Mouse (Mus musculus) frontal cortex, postnatal 36 days (tissue): ENCODE results near the gene Klhdc8a.
"Not testable (repeated sequence)": the region's sequence is repeated elsewhere in the genome, so short reads cannot be mapped to it uniquely, and the experiment has no call there.

Experiments used
- DNase-seq, 2 experiments: peaks; one replicate each; pipeline ENCODE4 v3.0.0; 2022; ENCODE audit warnings: low spot score in 2 of 2

Gene Klhdc8a

DNA sequence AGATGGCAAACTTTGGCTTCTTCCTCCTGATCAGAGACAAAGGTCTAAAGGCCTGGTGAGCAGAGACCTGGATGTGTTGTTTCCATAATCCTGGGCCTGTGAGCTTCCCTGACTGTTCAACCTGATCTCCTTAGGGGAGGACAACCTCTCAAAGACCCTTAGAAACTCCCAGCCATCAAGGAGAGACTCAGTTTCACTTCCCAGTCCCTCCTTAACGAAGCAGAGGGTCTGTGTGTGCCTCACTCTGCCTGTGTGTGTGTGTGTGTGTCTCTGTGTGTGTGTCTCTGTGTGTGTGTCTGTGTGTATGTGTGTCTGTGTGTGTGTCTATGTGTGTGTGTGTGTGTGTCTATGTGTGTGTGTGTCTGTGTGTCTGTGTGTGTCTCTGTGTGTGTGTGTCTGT is 45.2 kb downstream of the Klhdc8a start:
- no peak for DNase-seq

DNA sequence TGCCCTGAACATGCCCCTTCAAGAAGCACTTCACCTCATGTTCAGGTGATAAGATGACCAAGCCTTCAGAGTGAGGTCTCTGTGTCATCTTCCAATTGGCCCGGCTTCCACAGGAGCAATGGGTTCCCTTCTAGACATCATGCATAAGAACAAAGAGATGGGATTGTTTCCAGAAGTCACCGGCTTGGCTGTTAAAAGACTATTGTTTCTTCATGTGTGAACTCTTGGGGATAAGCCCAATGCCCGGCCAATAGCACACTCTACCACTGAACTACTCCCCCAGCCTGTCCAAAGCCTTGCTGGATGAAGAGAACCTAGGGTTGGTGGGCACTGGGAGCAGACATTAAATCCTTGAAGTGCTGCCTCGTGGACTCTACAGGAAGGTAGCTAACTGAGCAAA is 47.1 kb downstream of the Klhdc8a start:
- no peak for DNase-seq

DNA sequence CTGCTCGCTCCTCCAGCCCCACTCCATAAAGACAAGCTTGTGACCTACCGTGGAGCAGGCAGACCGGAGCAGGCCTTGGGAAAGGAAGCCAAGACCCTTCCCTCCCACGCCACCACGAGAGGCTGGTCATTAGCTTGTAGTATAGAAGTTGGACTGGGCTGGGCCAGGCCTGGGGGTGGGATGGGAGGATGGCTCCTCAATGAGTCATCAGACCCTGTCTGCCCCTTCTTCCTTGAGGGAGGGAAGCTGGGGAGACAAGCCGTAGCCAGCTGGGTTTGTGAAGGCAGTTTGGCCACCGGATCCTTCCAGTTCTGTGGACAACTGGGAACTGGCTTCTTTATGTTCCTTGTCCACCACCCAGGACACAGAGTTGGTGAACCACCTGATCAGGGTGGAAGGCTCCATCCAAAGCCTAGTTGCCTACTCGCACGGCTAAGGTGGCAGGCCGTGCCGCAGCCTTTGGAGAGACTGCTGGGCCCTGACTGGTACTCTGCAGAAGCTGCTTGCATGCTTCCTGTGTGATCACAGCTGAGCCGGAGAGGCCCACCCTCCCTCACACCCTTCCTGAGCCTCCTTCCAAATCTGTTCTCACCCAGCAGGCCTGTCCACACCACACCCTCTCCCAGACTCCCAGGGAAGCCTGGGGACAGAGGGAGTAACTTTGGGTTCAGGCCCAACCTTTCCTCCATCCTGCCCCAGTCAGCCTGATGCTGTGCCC is 47.9 kb downstream of the Klhdc8a start:
- no peak for DNase-seq

DNA sequence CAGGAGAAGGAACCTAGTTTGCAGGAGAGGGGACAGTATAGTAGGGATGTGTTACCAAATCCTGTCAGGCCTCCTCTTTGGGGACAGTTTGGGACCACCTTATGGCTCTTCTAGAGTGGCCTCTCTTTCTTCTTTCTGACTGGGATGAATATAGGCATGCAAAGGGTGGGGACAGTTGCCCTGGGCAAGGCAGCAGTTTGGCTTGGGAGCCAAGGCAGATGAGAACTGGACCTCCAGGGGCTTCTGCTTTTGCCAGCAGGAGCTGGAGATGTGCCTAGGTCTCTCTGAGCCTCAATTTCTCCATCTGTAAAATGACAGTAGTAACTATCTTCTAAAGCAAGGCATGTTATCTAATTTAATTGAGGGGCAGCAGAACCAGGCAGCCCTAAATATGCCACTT is 48.5 kb downstream of the Klhdc8a start:
- DNase-seq: no peak

DNA sequence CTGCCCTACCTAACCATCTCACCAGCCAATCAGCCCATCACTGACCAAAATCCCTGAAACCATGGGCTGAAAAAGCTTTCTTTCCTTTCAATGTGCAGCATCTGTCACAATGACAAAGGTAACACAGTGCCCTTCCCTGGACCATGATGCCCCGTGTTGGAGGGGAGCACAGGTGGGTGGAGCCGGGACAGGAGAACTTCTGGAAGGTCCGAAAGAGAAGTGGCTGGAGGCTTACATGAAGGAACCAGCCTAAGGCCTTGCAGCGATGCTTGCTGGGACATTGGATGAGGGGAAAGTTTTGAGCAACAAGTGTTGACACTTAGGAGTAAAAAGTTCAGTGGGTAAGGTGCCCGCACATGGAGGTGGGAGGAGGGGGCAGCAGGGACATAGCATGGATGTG is 50.0 kb downstream of the Klhdc8a start:
- no peak for DNase-seq

DNA sequence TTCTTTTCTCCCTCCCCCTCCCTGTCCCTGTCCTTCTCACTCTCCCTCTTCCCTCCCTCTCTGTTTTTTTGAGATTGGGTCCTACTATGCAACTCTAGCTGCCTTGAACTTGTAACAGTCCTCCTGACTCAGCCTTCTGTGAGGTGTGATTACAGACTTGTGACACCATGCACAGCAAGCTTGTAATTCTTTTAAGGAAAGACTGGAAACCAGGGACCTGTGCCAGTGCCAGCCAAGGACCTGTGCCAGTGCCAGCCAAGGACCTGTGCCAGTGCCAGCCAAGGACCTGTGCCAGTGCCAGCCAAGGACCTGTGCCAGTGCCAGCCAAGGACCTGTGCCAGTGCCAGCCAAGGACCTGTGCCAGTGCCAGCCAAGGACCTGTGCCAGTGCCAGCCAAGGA is 50.6 kb downstream of the Klhdc8a start:
- DNase-seq: not testable (repeated sequence)

DNA sequence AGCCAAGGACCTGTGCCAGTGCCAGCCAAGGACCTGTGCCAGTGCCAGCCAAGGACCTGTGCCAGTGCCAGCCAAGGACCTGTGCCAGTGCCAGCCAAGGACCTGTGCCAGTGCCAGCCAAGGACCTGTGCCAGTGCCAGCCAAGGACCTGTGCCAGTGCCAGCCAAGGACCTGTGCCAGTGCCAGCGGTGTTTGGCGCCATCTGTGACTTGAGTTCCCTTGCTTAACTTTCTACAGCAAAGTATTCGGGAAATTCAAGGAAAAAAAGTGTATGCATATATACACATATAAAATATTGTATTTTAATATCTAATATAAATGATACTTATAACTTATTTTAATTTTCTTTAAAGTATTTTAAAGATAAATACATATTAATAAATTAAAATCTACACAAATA is 51.2 kb downstream of the Klhdc8a start:
- not testable (repeated sequence) for DNase-seq

DNA sequence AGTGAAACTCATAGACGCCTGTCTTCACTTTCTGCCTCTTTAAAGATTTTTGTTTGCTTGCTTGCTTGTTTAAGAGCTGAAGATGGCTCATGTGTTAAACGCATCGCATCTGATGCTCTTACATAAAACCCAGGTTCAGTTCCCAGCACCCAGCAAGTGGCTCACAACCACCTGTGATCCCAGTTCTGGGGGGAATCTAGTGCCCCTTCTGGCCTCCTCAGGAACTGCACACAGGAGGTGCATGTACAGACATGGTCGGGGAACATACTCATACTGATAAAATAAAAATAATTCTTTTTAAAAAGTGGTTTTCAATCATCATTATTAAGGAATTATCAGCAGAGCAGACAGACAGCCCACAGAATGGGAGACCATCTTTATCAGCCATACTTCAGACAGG is 52.6 kb downstream of the Klhdc8a start:
- no peak for DNase-seq

DNA sequence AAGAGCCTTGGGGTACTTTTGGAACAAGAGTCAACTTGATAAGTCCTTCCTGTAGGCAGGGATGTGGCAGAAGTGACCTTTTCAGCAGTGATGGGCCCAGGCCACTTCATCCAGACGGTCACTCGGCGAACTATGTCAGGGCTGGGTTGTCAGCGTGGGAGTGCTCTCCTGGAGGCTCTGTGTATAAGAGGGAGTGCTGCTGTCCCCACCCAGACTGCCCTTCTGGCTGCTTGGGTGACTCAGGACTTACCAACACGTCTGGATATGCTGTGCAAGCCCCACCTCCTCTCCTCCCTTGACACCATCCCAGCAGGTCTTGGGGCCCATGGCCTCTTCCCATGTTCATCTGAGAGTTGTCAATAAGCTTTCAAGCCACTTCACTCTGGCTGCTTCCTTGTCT is 55.0 kb downstream of the Klhdc8a start:
- DNase-seq: no peak

DNA sequence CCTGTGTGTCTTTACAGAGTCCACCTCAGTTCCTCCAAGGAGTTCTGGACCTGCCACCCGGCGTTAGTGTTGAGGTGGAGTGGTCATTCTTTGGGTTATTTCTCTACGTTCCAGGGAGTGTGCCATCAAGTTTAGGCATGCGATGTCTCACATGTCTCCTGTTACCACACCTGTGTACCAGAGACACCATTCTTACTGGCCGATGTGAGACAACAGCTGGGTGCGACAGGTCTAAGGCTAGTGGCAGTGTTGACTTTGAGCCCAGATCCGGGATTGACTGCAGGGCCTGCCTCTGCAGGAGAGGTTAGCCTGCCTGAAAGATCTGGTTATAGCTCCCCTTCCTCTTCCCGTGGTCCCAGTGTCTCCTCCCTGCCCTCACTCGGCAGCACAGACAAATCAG is 55.8 kb downstream of the Klhdc8a start:
- DNase-seq: no peak

DNA sequence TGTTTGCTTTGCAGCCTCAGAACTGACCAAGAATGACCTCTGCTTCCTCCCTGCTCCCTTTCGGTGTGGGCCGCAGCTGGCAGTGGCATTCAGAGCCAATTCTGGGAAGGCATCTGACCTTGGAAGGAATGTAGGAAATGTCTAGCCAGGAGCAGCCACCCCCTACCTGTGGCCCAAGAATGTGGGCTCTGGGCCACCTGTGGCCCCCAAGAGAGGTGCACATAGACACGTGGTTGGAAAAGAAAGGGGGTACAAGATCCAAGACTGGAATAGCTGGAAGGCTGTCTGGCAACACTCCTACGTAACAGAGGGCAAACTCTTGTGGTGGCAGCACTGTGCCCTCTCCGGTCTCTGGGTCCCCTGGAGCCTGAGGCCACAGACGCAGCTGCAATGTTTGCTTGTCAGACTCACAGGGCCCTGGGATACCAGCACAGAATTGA is 56.8 kb downstream of the Klhdc8a start:
- no peak for DNase-seq

DNA sequence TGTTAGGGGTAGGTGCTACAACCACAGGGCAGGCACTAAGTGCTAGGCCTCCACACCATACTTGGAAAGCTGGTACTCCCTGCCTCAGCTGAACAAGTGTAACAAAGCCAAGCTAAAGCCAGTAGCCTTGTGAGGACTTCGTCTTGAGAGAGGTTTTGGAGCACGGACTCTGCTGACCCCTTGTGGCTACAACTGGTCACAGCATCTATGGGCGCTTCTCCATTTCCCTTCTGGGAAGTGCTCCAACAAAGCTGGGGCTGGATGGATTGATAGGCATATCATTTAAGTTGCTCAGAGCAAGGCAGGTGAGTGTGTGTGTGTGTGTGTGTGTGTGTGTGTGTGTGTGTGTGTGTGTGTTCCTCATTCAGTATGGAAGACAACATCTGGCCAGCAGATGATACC is 57.4 kb downstream of the Klhdc8a start:
- peak; percentile 86 to 92 for DNase-seq

DNA sequence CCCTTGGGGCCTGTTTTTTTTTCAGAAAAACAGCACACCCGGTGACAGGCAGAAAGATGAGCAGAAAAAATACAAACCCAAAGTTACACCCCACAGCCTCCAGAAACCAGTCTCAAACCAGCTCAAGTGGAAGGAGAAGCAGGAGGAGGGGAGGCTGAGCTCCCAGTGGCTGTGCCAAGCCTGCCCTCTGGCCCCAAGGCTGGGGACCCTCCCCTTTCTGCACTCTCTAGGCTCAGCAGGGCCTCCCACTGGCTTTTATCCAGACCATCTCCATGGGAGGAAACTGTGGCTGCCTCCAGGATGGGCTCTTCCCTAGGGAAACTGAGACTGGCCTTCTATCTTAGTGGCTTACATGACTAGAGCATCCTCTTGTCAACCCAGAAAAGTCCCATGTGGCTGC is 58.4 kb downstream of the Klhdc8a start:
- no peak for DNase-seq
